Mouse (Mus musculus) liver, postnatal 0 days (tissue): ENCODE results near the gene Plekhd1.

Experiments used
- CTCF ChIP-seq: sonication (generic); IDR thresholded peaks from 2 replicates; pipeline ENCODE4 v1.5.1; 2016; ENCODE audit warnings: antibody characterized with exemption, low read depth
- EP300 ChIP-seq: IDR thresholded peaks from 2 replicates; pipeline ENCODE4 v1.6.1; 2016; ENCODE audit warnings: antibody characterized with exemption, low read depth, mild to moderate bottlenecking

DNA sequence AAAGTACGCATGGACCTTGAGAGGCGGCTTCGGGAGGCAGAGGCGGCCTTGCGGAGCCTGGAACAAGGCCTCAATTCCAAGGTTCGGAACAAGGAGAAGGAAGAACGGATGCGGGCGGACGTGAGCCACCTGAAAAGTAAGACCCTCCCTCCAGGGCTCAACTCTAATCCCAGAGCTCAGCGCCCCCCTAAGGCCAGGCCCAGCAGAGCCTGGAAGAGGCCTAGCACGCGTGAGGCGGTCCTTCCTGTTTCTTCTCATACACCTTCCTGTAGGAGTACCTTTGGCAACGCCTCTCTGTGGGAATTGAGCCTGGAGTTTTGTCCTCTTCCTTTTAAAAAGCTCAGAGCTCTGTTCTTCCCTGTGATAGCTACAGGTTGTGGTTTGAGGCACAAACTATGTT, 29.1 kb downstream of the Plekhd1 start:
- no peak for TF ChIP-seq EP300
- TF ChIP-seq CTCF: no peak
